Mouse (Mus musculus) brain, embryonic 14.5 days (tissue): ENCODE data around the gene Gm2115.

Experiments used
- CTCF ChIP-seq: fragments of 200-500 bp; IDR thresholded peaks from 2 replicates; pipeline ENCODE4 v1.5.1; 2012; ENCODE audit warnings: inconsistent platforms, mild to moderate bottlenecking, moderate library complexity, borderline replicate concordance; ENCODE audit not compliant: insufficient read depth, insufficient read length; ENCODE audit errors: extremely low read depth
- POLR2A ChIP-seq: fragments of 200-500 bp; IDR thresholded peaks from 2 replicates; pipeline ENCODE4 v1.6.1; 2012; ENCODE audit warnings: mild to moderate bottlenecking, inconsistent platforms, borderline replicate concordance; ENCODE audit not compliant: poor library complexity, insufficient read depth, insufficient read length, severe bottlenecking; ENCODE audit errors: extremely low read depth

GRCm38 (mm10) chr7:84577034-84577433 is 48.3 kb downstream of the Gm2115 start:
- no peak for TF ChIP-seq POLR2A
- no peak for TF ChIP-seq CTCF
